Mouse (Mus musculus) MEL (cell line): ENCODE results near the gene Hipk1. TPM values are rescaled to one million over a fixed set of nuclear protein-coding genes. Genes with fewer than 3 reads are reported as not detected.

ENCODE experiments used
- DNase-seq: peaks from one replicate; pipeline ENCODE4 v3.0.0; 2011; ENCODE audit warnings: low read depth, low spot score
- H3K27ac ChIP-seq: 2 replicates; pipeline ENCODE4 v1.5.1; 2012; ENCODE audit warnings: low read depth, mild to moderate bottlenecking, control low read depth, low read length, moderate library complexity; ENCODE audit not compliant: control insufficient read depth
- H3K27me3 ChIP-seq, 2 experiments: fragments of 150-350 bp in 1 of 2; sonication (generic) in 1 of 2; 2 replicates each; pipeline ENCODE4 v1.6.1; 2012; ENCODE audit warnings: low read length in 2 of 2, mild to moderate bottlenecking in 2 of 2, improper control_type of control experiment in 1 of 2, moderate library complexity in 1 of 2; ENCODE audit not compliant: insufficient read depth in 2 of 2, control insufficient read depth in 1 of 2
- H3K36me3 ChIP-seq, 2 experiments: 2 replicates each; pipeline ENCODE4 v1.6.1; 2012 to 2014; ENCODE audit warnings: low read length in 2 of 2, improper control_type of control experiment in 1 of 2, inconsistent platforms in 1 of 2, mild to moderate bottlenecking in 1 of 2; ENCODE audit not compliant: insufficient read depth in 2 of 2, control insufficient read depth in 1 of 2
- H3K4me1 ChIP-seq, 2 experiments: fragments of 150-350 bp in 1 of 2; sonication (generic) in 1 of 2; 2 replicates each; pipeline ENCODE4 v1.6.1; 2012; ENCODE audit warnings: low read length in 2 of 2, improper control_type of control experiment in 1 of 2, mild to moderate bottlenecking in 1 of 2; ENCODE audit not compliant: insufficient read depth in 2 of 2, control insufficient read depth in 1 of 2
- H3K4me3 ChIP-seq, 2 experiments: fragments of 150-350 bp in 1 of 2; sonication (generic) in 1 of 2; 2 replicates each; pipeline ENCODE4 v1.5.1; 2012; ENCODE audit warnings: low read depth in 2 of 2, low read length in 2 of 2, mild to moderate bottlenecking in 2 of 2, moderate library complexity in 2 of 2, control low read depth in 1 of 2, improper control_type of control experiment in 1 of 2; ENCODE audit not compliant: control insufficient read depth in 1 of 2, insufficient read depth in 1 of 2
- H3K79me2 ChIP-seq: 2 replicates; pipeline ENCODE4 v1.6.1; 2012; ENCODE audit warnings: mild to moderate bottlenecking, low read length, moderate library complexity; ENCODE audit not compliant: control insufficient read depth, poor library complexity, insufficient read depth
- H3K9ac ChIP-seq: 2 replicates; pipeline ENCODE4 v1.6.1; 2012; ENCODE audit warnings: low read depth, mild to moderate bottlenecking, control low read depth, low read length, moderate library complexity; ENCODE audit not compliant: control insufficient read depth, poor library complexity, severe bottlenecking
- H3K9me3 ChIP-seq: fragments of 150-350 bp; sonication (generic); replicated peaks from 2 replicates; pipeline ENCODE4 v1.6.1; 2012; ENCODE audit warnings: mild to moderate bottlenecking, low read length, improper control_type of control experiment, moderate library complexity; ENCODE audit not compliant: insufficient read depth
- BHLHE40 ChIP-seq: IDR thresholded peaks from 2 replicates; pipeline ENCODE4 v1.6.1; 2012; ENCODE audit warnings: low read depth, mild to moderate bottlenecking, inconsistent platforms, low read length, improper control_type of control experiment, borderline replicate concordance
- CHD1 ChIP-seq: IDR thresholded peaks from 2 replicates; pipeline ENCODE4 v1.6.1; 2012; ENCODE audit warnings: low read depth, mild to moderate bottlenecking, inconsistent platforms, low read length, improper control_type of control experiment
- CTCF ChIP-seq, 3 experiments: IDR thresholded peaks in 2 of 3; conservative IDR thresholded peaks in 1 of 3; 2 replicates each; pipeline ENCODE4 v1.5.1; 2011 to 2012; ENCODE audit warnings: low read length in 3 of 3, low read depth in 2 of 3, mild to moderate bottlenecking in 2 of 3, improper control_type of control experiment in 1 of 3, inconsistent platforms in 1 of 3, mixed read lengths in 1 of 3, moderate library complexity in 1 of 3; ENCODE audit not compliant: control insufficient read depth in 1 of 3, insufficient read depth in 1 of 3, poor library complexity in 1 of 3, severe bottlenecking in 1 of 3
- ELF1 ChIP-seq: IDR thresholded peaks from 2 replicates; pipeline ENCODE4 v1.6.1; 2014; ENCODE audit warnings: low read depth, mild to moderate bottlenecking, inconsistent platforms, low read length, improper control_type of control experiment, moderate library complexity
- ETS1 ChIP-seq: IDR thresholded peaks from 2 replicates; pipeline ENCODE4 v1.6.1; 2012; ENCODE audit warnings: low read depth, mild to moderate bottlenecking, inconsistent platforms, low read length, improper control_type of control experiment, moderate library complexity
- GABPA ChIP-seq: IDR thresholded peaks from 2 replicates; pipeline ENCODE4 v1.6.1; 2012; ENCODE audit warnings: low read depth, mild to moderate bottlenecking, inconsistent platforms, low read length, improper control_type of control experiment, moderate library complexity
- GATA1 ChIP-seq: IDR thresholded peaks from 2 replicates; pipeline ENCODE4 v1.6.1; 2011; ENCODE audit warnings: low read depth, low read length, improper control_type of control experiment
- HCFC1 ChIP-seq: IDR thresholded peaks from 2 replicates; pipeline ENCODE4 v1.6.1; 2012; ENCODE audit warnings: low read depth, mild to moderate bottlenecking, inconsistent platforms, low read length, improper control_type of control experiment, moderate library complexity
- MAFK ChIP-seq: IDR thresholded peaks from 2 replicates; pipeline ENCODE4 v1.6.1; 2011; ENCODE audit warnings: low read depth, mild to moderate bottlenecking, low read length, improper control_type of control experiment, borderline replicate concordance
- MAX ChIP-seq: IDR thresholded peaks from 2 replicates; pipeline ENCODE4 v1.6.1; 2011; ENCODE audit warnings: low read length, improper control_type of control experiment
- MAZ ChIP-seq: IDR thresholded peaks from 2 replicates; pipeline ENCODE4 v1.6.1; 2012; ENCODE audit warnings: low read depth, mild to moderate bottlenecking, inconsistent platforms, low read length, improper control_type of control experiment
- MEF2A ChIP-seq: IDR thresholded peaks from 2 replicates; pipeline ENCODE4 v1.6.1; 2014; ENCODE audit warnings: low read depth, mild to moderate bottlenecking, inconsistent platforms, low read length, improper control_type of control experiment; ENCODE audit not compliant: poor library complexity, insufficient replicate concordance, severe bottlenecking; ENCODE audit errors: extremely low read depth
- POLR2A ChIP-seq, 2 experiments: IDR thresholded peaks; 2 replicates each; pipeline ENCODE4 v1.6.1; 2011 to 2012; ENCODE audit warnings: low read length in 2 of 2, mild to moderate bottlenecking in 2 of 2, control low read depth in 1 of 2, improper control_type of control experiment in 1 of 2, low read depth in 1 of 2, moderate library complexity in 1 of 2; ENCODE audit not compliant: control insufficient read depth in 1 of 2, insufficient read depth in 1 of 2, poor library complexity in 1 of 2
- POLR2AphosphoS5 ChIP-seq: IDR thresholded peaks from 2 replicates; pipeline ENCODE4 v1.6.1; 2012; ENCODE audit warnings: low read depth, borderline replicate concordance, mild to moderate bottlenecking, inconsistent platforms, low read length, moderate library complexity, mixed read lengths
- RCOR1 ChIP-seq: IDR thresholded peaks from 2 replicates; pipeline ENCODE4 v1.6.1; 2012; ENCODE audit warnings: low read depth, mild to moderate bottlenecking, inconsistent platforms, low read length, improper control_type of control experiment
- TCF12 ChIP-seq: IDR thresholded peaks from 2 replicates; pipeline ENCODE4 v1.6.1; 2014; ENCODE audit warnings: low read depth, mild to moderate bottlenecking, inconsistent platforms, low read length, improper control_type of control experiment, moderate library complexity
- UBTF ChIP-seq: IDR thresholded peaks from 2 replicates; pipeline ENCODE4 v1.6.1; 2012; ENCODE audit warnings: low read depth, mild to moderate bottlenecking, inconsistent platforms, low read length, improper control_type of control experiment, moderate library complexity, borderline replicate concordance; ENCODE audit not compliant: insufficient read depth
- USF1 ChIP-seq: IDR thresholded peaks from 2 replicates; pipeline ENCODE4 v1.6.1; 2014; ENCODE audit warnings: low read depth, mild to moderate bottlenecking, inconsistent platforms, low read length, improper control_type of control experiment, moderate library complexity
- ZKSCAN1 ChIP-seq: IDR thresholded peaks from 2 replicates; pipeline ENCODE4 v1.6.1; 2012; ENCODE audit warnings: low read depth, mild to moderate bottlenecking, inconsistent platforms, low read length, improper control_type of control experiment, moderate library complexity
- ZNF384 ChIP-seq: IDR thresholded peaks from 2 replicates; pipeline ENCODE4 v1.6.1; 2012; ENCODE audit warnings: low read depth, mild to moderate bottlenecking, inconsistent platforms, low read length, improper control_type of control experiment
- polyA plus RNA-seq, 2 experiments: library from polyadenylated mRNA; stranded (reverse) in 1 of 2; unstranded in 1 of 2; fragments of >175 nt in 1 of 2; fragments of >200 nt in 1 of 2; gene quantifications; 2 replicates each; pipeline versions ENCODE4 v1.2.1 to v1.2.4; 2012; ENCODE audit warnings: low replicate concordance in 2 of 2, low read depth in 1 of 2; ENCODE audit not compliant: insufficient read length in 2 of 2, insufficient read depth in 1 of 2, missing spikeins in 1 of 2
- total RNA-seq: library from RNA; depleted of rRNA; stranded (reverse); fragments of 300-350 nt; gene quantifications from 2 replicates; pipeline ENCODE4 v1.2.3, GENCODE M21; 2012

Gene Hipk1
- total and polyA plus RNA-seq, 3 experiments: 16.7 to 28.7 TPM; not detected in 1

DNA sequence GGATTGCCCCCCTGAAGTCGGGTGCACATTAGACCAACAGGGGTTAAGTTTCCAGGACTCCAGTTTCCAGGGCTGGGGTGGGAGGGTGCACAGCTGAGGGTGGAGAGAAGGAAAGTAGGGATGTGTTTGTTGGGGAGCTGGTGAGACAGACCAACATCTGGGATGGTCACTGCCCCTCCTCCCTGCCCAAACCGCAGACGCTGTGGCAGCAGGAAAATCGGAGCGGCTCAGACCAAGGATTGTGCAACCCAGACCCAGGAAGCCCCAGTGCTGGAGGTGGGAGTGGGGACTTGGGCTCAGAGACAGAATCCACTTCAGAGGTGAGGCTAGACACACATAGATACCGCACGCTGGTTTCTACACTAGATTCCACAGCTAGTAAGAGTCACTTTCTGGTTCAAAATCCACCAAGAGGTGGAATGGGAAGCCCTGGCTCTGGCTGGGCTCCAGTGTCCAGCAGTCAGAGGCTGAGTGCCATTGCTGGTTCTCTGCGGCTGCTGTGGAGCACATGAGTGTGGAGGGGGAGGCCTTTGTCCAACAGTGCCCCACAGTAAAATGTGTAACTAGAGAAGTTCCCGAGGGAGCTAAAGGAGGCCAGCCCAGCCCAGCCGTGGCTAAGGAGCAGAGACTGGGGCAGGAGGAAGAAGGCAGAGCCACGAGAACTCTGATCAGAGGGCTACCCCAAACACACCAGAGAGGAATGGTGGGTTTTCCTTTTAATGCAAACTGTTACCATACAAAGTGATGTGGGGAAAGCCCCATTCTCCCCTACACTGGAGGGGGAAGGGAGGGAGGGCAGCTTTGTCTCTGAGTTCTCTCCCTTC lies 56.5 kb downstream of the Hipk1 start:
- H3K9ac ChIP-seq: no peak overlapping the region
- no peaks in the 10 kb centered on the region for H3K79me2 ChIP-seq
- H3K9me3 ChIP-seq: no peaks in the 10 kb centered on the region
- no peak for DNase-seq
- no peaks in the 10 kb centered on the region for H3K36me3 ChIP-seq
- no peak overlapping the region for H3K4me3 ChIP-seq
- no peaks in the 10 kb centered on the region; a peak in 2 of 4 replicates for H3K27me3 ChIP-seq
- H3K4me1 ChIP-seq: no peaks in the 10 kb centered on the region
- TF ChIP-seq ETS1 (no peak), POLR2AphosphoS5 (no peak), MAFK (no peak), CHD1 (no peak), MAZ (no peak), ELF1 (no peak), BHLHE40 (no peak), ZKSCAN1 (no peak), GATA1 (no peak), MAX (no peak), RCOR1 (no peak), UBTF (no peak), MEF2A (no peak), CTCF (IDR thresholded peaks at IDR 0.05 in 2 of 3, conservative IDR thresholded peaks at IDR 0.05 in 1 of 3; ENCODE audit: control insufficient read depth in 1 of 3, insufficient read depth in 1 of 3, low read depth in 2 of 3, low read length in 3 of 3, poor library complexity in 1 of 3, severe bottlenecking in 1 of 3) (no peak), TCF12 (no peak), GABPA (no peak), ZNF384 (no peak), HCFC1 (no peak), POLR2A (IDR thresholded peaks at IDR 0.05; ENCODE audit: control insufficient read depth in 1 of 2, insufficient read depth in 1 of 2, low read depth in 1 of 2, low read length in 2 of 2, poor library complexity in 1 of 2) (no peak), USF1 (no peak)
- TF ChIP-seq, all 39 proteins: peak for 0
- no peak overlapping the region for H3K27ac ChIP-seq
